Mouse (Mus musculus): ENCODE results near the gene Hddc2. TPM values are rescaled to one million over a fixed set of nuclear protein-coding genes. Genes with fewer than 3 reads are reported as not detected.

The Hddc2 gene
- polyA plus RNA-seq, 1 experiment = not detected

DNA sequence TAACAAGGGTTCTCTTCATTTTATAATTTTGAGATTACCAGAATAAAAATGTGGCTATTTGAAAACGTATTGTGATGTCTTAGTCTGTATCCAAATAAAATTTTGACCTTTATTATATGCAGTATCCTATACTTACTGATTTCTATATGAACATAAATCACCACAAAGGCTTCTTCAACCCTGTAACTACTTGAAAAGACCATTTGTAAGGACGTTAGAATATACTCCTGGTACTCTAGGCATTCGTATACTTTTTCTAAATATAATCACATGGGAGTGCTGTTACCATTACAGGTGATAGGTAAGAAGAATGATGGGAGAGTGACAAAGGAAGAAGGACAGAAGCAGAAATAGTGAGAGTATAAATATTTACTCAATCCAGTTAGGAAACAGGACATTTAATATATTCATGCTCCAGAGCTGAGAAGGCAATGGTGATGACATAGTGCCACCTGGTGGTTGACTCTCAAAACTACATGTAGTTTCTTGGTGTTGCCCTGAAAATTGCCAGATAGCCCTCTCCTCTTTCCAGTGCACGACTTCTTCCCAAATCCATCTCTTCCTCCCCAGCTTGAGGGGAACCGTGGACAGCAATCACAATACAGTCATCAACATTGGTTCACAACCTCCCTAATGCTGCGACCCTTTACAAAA is 14.1 kb upstream of the Hddc2 start:
- H3K4me3 ChIP-seq (ENCODE audit: insufficient read depth, low read depth, low read length) = no peak overlapping the region

DNA sequence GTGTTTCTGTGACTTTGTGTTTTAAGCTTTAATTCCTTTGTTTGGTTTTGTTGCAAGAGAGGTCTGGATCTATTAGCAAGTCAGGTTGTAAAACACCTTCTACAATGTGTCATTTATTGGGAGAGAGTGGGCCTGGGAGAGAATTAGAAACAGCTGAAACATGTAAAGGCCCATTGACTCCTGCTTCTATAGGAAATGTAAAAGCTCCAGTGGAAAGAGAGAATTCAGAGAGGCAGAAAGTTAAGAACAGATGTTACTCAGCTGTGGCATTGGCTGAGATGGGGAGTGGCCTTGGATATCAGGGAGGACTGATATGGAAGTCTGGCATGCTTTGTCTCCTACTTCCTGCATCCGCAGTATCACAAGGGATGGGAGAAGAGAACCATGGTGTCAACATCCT is 12.9 kb upstream of the Hddc2 start:
- TF ChIP-seq CTCF (IDR thresholded peaks at IDR 0.05; ENCODE audit: insufficient read depth, low read depth, low read length) (no peak), POLR2A (IDR thresholded peaks at IDR 0.05; ENCODE audit: insufficient read depth, low read depth, low read length) (no peak)
- Histone ChIP-seq H3K4me1 (ENCODE audit: control insufficient read depth, insufficient read depth, low read length) (no peaks in the 10 kb centered on the region), H3K27ac (ENCODE audit: insufficient read depth, low read depth, low read length) (no peak overlapping the region), H3K4me3 (ENCODE audit: insufficient read depth, low read depth, low read length) (no peak overlapping the region)
- WGBS = 83% methylated on average over 1 of the region's 1 CpGs

More for the DNA sequence above, 14.1 kb upstream of the Hddc2 start:
- Histone ChIP-seq H3K27ac (ENCODE audit: insufficient read depth, low read depth, low read length) (no peak overlapping the region), H3K4me1 (ENCODE audit: control insufficient read depth, insufficient read depth, low read length) (no peaks in the 10 kb centered on the region)
- TF ChIP-seq CTCF (IDR thresholded peaks at IDR 0.05; ENCODE audit: insufficient read depth, low read depth, low read length) = no peak
- no peak for TF ChIP-seq POLR2A (IDR thresholded peaks at IDR 0.05; ENCODE audit: insufficient read depth, low read depth, low read length)
- WGBS = 41% methylated on average over 6 of the region's 6 CpGs

DNA sequence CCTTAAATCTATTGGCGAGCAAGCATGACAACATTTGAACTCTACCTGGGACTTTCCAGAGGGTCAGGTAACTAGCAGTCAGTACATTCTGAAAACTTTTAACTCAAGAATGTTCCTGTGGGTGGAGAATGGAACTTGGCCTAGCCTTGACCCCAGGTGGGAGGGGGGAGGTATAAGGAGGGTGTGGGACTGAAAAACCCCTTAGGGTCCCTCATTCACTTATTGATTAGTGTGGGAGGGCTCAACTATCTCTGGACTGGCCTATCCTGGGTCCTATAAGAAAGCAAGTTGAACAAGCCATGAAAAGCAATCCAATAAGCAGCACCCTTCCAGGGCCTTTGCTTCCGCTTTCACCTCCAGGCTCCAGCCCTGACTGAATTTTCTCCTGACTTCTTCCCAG is 9.7 kb upstream of the Hddc2 start:
- WGBS = 93% methylated on average over 2 of the region's 2 CpGs
- H3K27ac ChIP-seq (ENCODE audit: insufficient read depth, low read depth, low read length) = no peak overlapping the region
- TF ChIP-seq POLR2A (IDR thresholded peaks at IDR 0.05; ENCODE audit: insufficient read depth, low read depth, low read length) = no peak
- no peak for TF ChIP-seq CTCF (IDR thresholded peaks at IDR 0.05; ENCODE audit: insufficient read depth, low read depth, low read length)

DNA sequence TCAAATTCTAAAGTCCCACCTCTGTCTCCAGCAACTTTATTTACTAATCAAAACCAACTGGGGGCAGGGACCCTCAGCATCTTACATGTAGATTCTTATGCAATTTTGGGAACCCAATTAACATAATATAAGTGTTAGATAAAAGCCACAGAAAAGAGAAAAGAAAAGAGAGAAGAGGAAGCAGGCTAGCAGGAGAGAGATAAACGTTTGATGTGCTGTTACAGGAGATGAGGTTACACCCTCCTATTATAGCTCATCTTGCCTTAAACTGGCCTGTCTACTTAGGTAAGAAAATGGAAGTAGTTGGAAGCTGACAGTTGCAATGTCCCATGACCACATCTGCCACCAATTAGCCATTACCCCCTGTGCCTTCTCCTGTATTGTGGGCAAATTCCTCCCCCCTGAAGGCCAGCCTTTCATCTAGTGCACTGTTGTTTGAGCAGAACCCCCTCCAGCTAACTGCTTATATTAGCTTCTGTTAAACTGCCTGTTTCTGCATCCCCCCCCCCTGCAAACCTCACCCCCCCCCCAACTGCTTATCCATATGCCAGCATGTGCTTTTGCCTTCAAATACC is 6.1 kb upstream of the Hddc2 start:
- Histone ChIP-seq H3K27ac (ENCODE audit: insufficient read depth, low read depth, low read length) (no peak overlapping the region), H3K4me3 (ENCODE audit: insufficient read depth, low read depth, low read length) (no peak overlapping the region), H3K4me1 (ENCODE audit: control insufficient read depth, insufficient read depth, low read length) (no peaks in the 10 kb centered on the region)
- 35% methylated on average over 1 of the region's 1 CpGs for WGBS
- TF ChIP-seq POLR2A (IDR thresholded peaks at IDR 0.05; ENCODE audit: insufficient read depth, low read depth, low read length) (no peak), CTCF (IDR thresholded peaks at IDR 0.05; ENCODE audit: insufficient read depth, low read depth, low read length) (no peak)

More for the DNA sequence above, 9.7 kb upstream of the Hddc2 start:
- Histone ChIP-seq H3K4me1 (ENCODE audit: control insufficient read depth, insufficient read depth, low read length) (no peaks in the 10 kb centered on the region), H3K4me3 (ENCODE audit: insufficient read depth, low read depth, low read length) (no peak overlapping the region)

DNA sequence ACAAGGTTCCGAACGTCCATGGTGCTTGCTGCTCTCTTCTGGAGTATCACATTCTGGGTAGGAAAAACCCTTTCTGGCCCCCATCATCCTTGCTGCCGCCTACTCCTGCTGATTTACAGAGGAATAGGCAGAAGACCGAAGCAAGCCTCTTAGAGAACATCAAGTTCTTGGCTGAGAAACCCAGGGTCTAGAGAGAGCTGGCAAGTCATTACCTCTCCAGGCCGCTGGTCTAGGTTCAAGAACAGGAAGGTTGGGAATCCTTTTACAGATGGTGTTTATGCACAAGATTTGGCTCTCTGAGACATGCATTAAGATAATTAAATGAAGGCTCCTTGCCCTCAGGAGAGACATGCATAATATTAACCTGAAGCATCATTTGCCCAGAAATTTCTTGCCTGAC is 5.3 kb downstream of the Hddc2 start:
- Histone ChIP-seq H3K4me1 (ENCODE audit: control insufficient read depth, insufficient read depth, low read length) (no peaks in the 10 kb centered on the region), H3K4me3 (ENCODE audit: insufficient read depth, low read depth, low read length) (no peak overlapping the region), H3K27ac (ENCODE audit: insufficient read depth, low read depth, low read length) (no peak overlapping the region)
- 81% methylated on average over 5 of the region's 5 CpGs for WGBS
- TF ChIP-seq POLR2A (IDR thresholded peaks at IDR 0.05; ENCODE audit: insufficient read depth, low read depth, low read length) (no peak), CTCF (IDR thresholded peaks at IDR 0.05; ENCODE audit: insufficient read depth, low read depth, low read length) (no peak)

DNA sequence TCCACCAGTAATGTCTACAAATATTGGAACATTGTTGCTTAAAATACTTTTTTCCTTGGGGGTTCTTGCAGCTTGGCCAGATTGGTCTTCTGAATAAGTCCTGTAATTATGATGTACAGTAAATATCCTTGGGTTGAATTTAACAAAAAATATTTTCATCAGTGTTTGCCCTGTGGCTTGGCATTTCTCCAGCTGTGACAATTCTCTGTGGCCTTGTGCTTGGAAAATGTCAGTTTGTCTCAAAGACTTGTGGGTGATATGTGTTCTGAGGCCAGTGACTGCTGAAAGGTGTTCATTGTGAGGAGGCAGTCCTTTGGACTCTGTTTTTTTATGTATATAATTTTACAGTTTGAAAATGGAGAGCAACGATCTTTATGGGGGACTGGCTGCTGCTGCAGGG is 16.3 kb downstream of the Hddc2 start:
- TF ChIP-seq POLR2A (IDR thresholded peaks at IDR 0.05; ENCODE audit: insufficient read depth, low read depth, low read length) = no peak
- no peak for TF ChIP-seq CTCF (IDR thresholded peaks at IDR 0.05; ENCODE audit: insufficient read depth, low read depth, low read length)
- no peaks in the 10 kb centered on the region for H3K4me1 ChIP-seq (ENCODE audit: control insufficient read depth, insufficient read depth, low read length)
- H3K4me3 ChIP-seq (ENCODE audit: insufficient read depth, low read depth, low read length) = no peak overlapping the region
- WGBS = 84% methylated on average over 1 of the region's 1 CpGs
- no peak overlapping the region for H3K27ac ChIP-seq (ENCODE audit: insufficient read depth, low read depth, low read length)

DNA sequence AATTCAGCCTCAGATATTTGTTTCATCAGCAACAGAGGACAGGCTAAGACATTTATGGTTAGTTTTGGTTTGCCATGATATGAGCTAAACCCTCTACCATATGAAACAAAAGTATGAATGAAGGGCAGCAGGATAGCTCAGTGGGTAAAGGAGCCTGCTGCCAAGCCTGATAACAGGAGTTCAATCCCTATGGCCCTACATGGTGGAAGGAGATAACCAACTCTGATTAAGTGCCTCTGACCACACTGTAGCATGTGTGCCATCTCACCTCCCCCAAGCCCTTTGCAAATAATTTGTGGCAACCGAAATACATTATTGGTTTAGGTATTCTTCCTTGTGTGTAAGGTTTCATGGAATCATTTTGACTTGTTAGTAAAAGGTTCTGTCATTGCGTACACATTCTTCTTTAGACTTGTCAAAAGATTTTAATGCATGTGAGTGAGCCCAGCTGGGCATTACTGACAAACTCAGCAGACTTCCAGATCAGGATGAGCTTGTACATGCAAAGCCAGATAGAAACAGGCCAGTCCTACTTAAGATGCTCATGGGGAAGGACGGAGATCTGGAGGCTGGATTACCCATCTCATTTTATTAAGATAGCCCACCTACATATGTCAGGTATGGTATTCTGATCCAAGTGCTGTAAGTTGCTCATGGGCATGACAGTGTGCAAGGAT is 17.2 kb downstream of the Hddc2 start:
- no peak overlapping the region for H3K4me3 ChIP-seq (ENCODE audit: insufficient read depth, low read depth, low read length)
- H3K27ac ChIP-seq (ENCODE audit: insufficient read depth, low read depth, low read length) = no peak overlapping the region
- H3K4me1 ChIP-seq (ENCODE audit: control insufficient read depth, insufficient read depth, low read length) = no peaks in the 10 kb centered on the region
- no peak for TF ChIP-seq POLR2A (IDR thresholded peaks at IDR 0.05; ENCODE audit: insufficient read depth, low read depth, low read length)
- TF ChIP-seq CTCF (IDR thresholded peaks at IDR 0.05; ENCODE audit: insufficient read depth, low read depth, low read length) = no peak
- WGBS = 93% methylated on average over 3 of the region's 3 CpGs

DNA sequence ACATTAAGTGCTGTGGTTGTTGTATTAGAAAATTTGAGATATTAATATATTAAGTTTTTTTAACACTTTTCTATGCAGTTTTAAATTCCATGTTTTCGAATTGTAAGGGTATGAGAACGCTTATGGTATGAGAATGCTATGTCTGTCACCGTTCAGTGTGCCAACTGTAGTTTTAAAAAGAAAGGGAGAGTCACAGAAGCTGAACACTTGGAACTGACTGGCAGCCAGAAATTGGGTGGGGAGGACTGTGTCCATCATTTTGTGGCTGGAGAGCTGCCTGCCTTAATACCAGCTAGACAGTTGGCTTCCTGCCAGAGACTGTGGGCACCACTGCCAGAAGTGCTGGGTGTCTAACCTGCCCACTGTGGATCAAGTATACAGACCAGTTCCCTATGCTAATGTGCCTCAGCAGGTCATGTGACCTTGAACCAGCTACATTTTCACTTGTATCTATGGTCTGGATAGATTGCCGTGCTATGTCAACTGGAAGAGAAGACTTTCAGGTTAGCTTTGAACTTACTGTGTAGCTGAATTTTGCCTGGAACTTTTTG is 18.1 kb downstream of the Hddc2 start:
- TF ChIP-seq POLR2A (IDR thresholded peaks at IDR 0.05; ENCODE audit: insufficient read depth, low read depth, low read length) (no peak), CTCF (IDR thresholded peaks at IDR 0.05; ENCODE audit: insufficient read depth, low read depth, low read length) (no peak)
- WGBS = 55% methylated on average over 4 of the region's 4 CpGs

DNA sequence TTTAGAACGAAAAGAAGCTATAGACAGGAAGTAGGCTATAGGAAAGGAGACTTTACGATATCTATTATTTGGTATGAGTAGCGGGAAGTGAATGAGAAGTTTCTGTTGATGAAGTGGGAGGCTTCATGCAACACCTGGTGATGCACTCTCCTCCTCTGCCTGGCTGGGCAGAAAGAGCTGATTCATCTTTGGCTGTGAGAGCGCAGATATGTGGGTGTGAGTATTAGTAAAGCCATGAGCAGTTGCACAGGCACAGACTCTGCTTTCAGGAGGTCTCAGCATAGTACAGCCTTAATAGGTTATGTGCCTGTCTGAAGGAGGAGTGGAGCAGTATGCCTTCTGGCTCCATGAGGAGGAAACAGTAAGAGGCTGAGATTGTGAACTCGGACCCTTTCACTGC is 23.2 kb downstream of the Hddc2 start:
- H3K27ac ChIP-seq (ENCODE audit: insufficient read depth, low read depth, low read length) = no peak overlapping the region
- TF ChIP-seq POLR2A (IDR thresholded peaks at IDR 0.05; ENCODE audit: insufficient read depth, low read depth, low read length) (no peak), CTCF (IDR thresholded peaks at IDR 0.05; ENCODE audit: insufficient read depth, low read depth, low read length) (no peak)
- 66% methylated on average over 5 of the region's 5 CpGs for WGBS
- no peaks in the 10 kb centered on the region for H3K4me1 ChIP-seq (ENCODE audit: control insufficient read depth, insufficient read depth, low read length)
- H3K4me3 ChIP-seq (ENCODE audit: insufficient read depth, low read depth, low read length) = no peak overlapping the region

More for the DNA sequence above, 18.1 kb downstream of the Hddc2 start:
- H3K4me1 ChIP-seq (ENCODE audit: control insufficient read depth, insufficient read depth, low read length) = no peaks in the 10 kb centered on the region
- H3K4me3 ChIP-seq (ENCODE audit: insufficient read depth, low read depth, low read length) = no peak overlapping the region
- H3K27ac ChIP-seq (ENCODE audit: insufficient read depth, low read depth, low read length) = no peak overlapping the region
